Mouse (Mus musculus) CH12.LX (cell line): Measurements from ENCODE around the gene Prelp. TPM values are rescaled to one million over a fixed set of nuclear protein-coding genes. Genes with fewer than 3 reads are reported as not detected.

Source experiments
- DNase-seq: peaks from one replicate; pipeline ENCODE4 v3.0.0-alpha.2; 2013; ENCODE audit errors: extremely low read depth
- H3K27ac ChIP-seq: 2 replicates; pipeline ENCODE4 v1.5.1; 2012; ENCODE audit warnings: low read depth, mild to moderate bottlenecking, control low read depth, moderate library complexity; ENCODE audit not compliant: insufficient read depth
- H3K27me3 ChIP-seq: replicated peaks from 2 replicates; pipeline ENCODE3; 2012; ENCODE audit warnings: inconsistent platforms
- H3K36me3 ChIP-seq, 2 experiments: replicated peaks in 1 of 2; 2 replicates each; pipeline versions ENCODE3 to v1.6.1; 2012; ENCODE audit warnings: inconsistent platforms in 1 of 2, low read length in 1 of 2, mild to moderate bottlenecking in 1 of 2, mixed read lengths in 1 of 2, moderate library complexity in 1 of 2; ENCODE audit not compliant: control insufficient read depth in 1 of 2, insufficient read depth in 1 of 2
- H3K4me1 ChIP-seq, 2 experiments: 2 replicates each; pipeline ENCODE4 v1.6.1; 2012; ENCODE audit warnings: inconsistent platforms in 1 of 2, moderate library complexity in 1 of 2; ENCODE audit not compliant: insufficient read depth in 2 of 2, control insufficient read depth in 1 of 2
- H3K4me2 ChIP-seq: 2 replicates; pipeline ENCODE4 v1.6.1; 2012; ENCODE audit warnings: low read depth, mild to moderate bottlenecking, control low read depth; ENCODE audit not compliant: poor library complexity, insufficient read depth, severe bottlenecking
- H3K4me3 ChIP-seq, 3 experiments: fragments of 150-350 bp in 1 of 3; sonication (generic) in 1 of 3; replicated peaks in 1 of 3; 2 replicates each; pipeline versions ENCODE3 to v1.5.1; 2011 to 2012; ENCODE audit warnings: low read depth in 2 of 3, low read length in 2 of 3, mild to moderate bottlenecking in 2 of 3, moderate library complexity in 2 of 3, control low read depth in 1 of 3, improper control_type of control experiment in 1 of 3, inconsistent platforms in 1 of 3, mixed read lengths in 1 of 3; ENCODE audit not compliant: poor library complexity in 1 of 3
- H3K79me2 ChIP-seq: replicated peaks from 2 replicates; pipeline ENCODE4 v1.6.1; 2012; ENCODE audit warnings: mild to moderate bottlenecking, moderate library complexity; ENCODE audit not compliant: control insufficient read depth, poor library complexity, insufficient read depth, severe bottlenecking; ENCODE audit errors: extremely low read depth
- H3K9ac ChIP-seq: 2 replicates; pipeline ENCODE4 v1.6.1; 2012; ENCODE audit warnings: low read depth, mild to moderate bottlenecking, control low read depth, moderate library complexity; ENCODE audit not compliant: insufficient read depth
- H3K9me3 ChIP-seq: replicated peaks from 2 replicates; pipeline ENCODE3; 2012; ENCODE audit warnings: low read length, inconsistent platforms, mixed read lengths
- CHD1 ChIP-seq: IDR thresholded peaks from 2 replicates; pipeline ENCODE4 v1.6.1; 2012; ENCODE audit warnings: low read depth, low read length, improper control_type of control experiment, inconsistent platforms
- CTCF ChIP-seq, 2 experiments: IDR thresholded peaks in 1 of 2; conservative IDR thresholded peaks in 1 of 2; 2 replicates each; pipeline ENCODE4 v1.5.1; 2011 to 2012; ENCODE audit warnings: low read depth in 2 of 2, low read length in 2 of 2, improper control_type of control experiment in 1 of 2, inconsistent platforms in 1 of 2, mild to moderate bottlenecking in 1 of 2, moderate library complexity in 1 of 2
- E2F4 ChIP-seq: IDR thresholded peaks from 2 replicates; pipeline ENCODE4 v1.6.1; 2011; ENCODE audit warnings: low read depth, low read length, improper control_type of control experiment; ENCODE audit not compliant: insufficient replicate concordance
- ETS1 ChIP-seq: conservative IDR thresholded peaks from 2 replicates; pipeline ENCODE4 v1.6.1; 2012; ENCODE audit warnings: low read depth, mild to moderate bottlenecking, inconsistent platforms, low read length, improper control_type of control experiment, moderate library complexity
- HCFC1 ChIP-seq: IDR thresholded peaks from 2 replicates; pipeline ENCODE4 v1.6.1; 2012; ENCODE audit warnings: low read depth, mild to moderate bottlenecking, inconsistent platforms, low read length, improper control_type of control experiment
- JUN ChIP-seq: IDR thresholded peaks from 2 replicates; pipeline ENCODE4 v1.6.1; 2011; ENCODE audit warnings: low read depth, mild to moderate bottlenecking, low read length, improper control_type of control experiment, moderate library complexity; ENCODE audit not compliant: insufficient read depth
- JUND ChIP-seq: conservative IDR thresholded peaks from 2 replicates; pipeline ENCODE4 v1.6.1; 2011; ENCODE audit warnings: low read depth, low read length, improper control_type of control experiment
- KAT2A ChIP-seq: IDR thresholded peaks from 2 replicates; pipeline ENCODE4 v1.6.1; 2012; ENCODE audit warnings: low read length, improper control_type of control experiment, inconsistent platforms; ENCODE audit not compliant: insufficient replicate concordance
- MAX ChIP-seq: IDR thresholded peaks from 2 replicates; pipeline ENCODE4 v1.6.1; 2011; ENCODE audit warnings: low read length, improper control_type of control experiment
- MEF2A ChIP-seq: IDR thresholded peaks from 2 replicates; pipeline ENCODE4 v1.6.1; 2014; ENCODE audit warnings: low read depth, mild to moderate bottlenecking, inconsistent platforms, low read length, improper control_type of control experiment, borderline replicate concordance
- MXI1 ChIP-seq: IDR thresholded peaks from 2 replicates; pipeline ENCODE4 v1.6.1; 2011; ENCODE audit warnings: mild to moderate bottlenecking, low read depth, low read length, improper control_type of control experiment
- MYC ChIP-seq: IDR thresholded peaks from 2 replicates; pipeline ENCODE4 v1.6.1; 2011; ENCODE audit warnings: low read depth, mild to moderate bottlenecking, improper control_type of control experiment, low read length
- NELFE ChIP-seq: IDR thresholded peaks from 2 replicates; pipeline ENCODE4 v1.6.1; 2011; ENCODE audit warnings: low read depth, low read length, improper control_type of control experiment
- NRF1 ChIP-seq: IDR thresholded peaks from 2 replicates; pipeline ENCODE4 v1.6.1; 2014; ENCODE audit warnings: low read depth, mild to moderate bottlenecking, inconsistent platforms, low read length, improper control_type of control experiment, moderate library complexity
- PAX5 ChIP-seq: IDR thresholded peaks from 2 replicates; pipeline ENCODE4 v1.6.1; 2012; ENCODE audit warnings: low read length, inconsistent platforms, mixed read lengths
- POLR2A ChIP-seq: IDR thresholded peaks from 2 replicates; pipeline ENCODE4 v1.6.1; 2011; ENCODE audit warnings: low read depth, mild to moderate bottlenecking, improper control_type of control experiment, low read length
- POLR2AphosphoS2 ChIP-seq: IDR thresholded peaks from 2 replicates; pipeline ENCODE4 v1.6.1; 2011; ENCODE audit warnings: low read depth, low read length, improper control_type of control experiment
- RCOR1 ChIP-seq: conservative IDR thresholded peaks from 2 replicates; pipeline ENCODE4 v1.6.1; 2012; ENCODE audit warnings: low read depth, mild to moderate bottlenecking, inconsistent platforms, low read length, improper control_type of control experiment
- SIN3A ChIP-seq: IDR thresholded peaks from 2 replicates; pipeline ENCODE4 v1.6.1; 2012; ENCODE audit warnings: low read length, improper control_type of control experiment, inconsistent platforms
- SMC3 ChIP-seq: IDR thresholded peaks from 2 replicates; pipeline ENCODE4 v1.6.1; 2011; ENCODE audit warnings: low read depth, low read length, improper control_type of control experiment
- USF2 ChIP-seq: conservative IDR thresholded peaks from 2 replicates; pipeline ENCODE4 v1.6.1; 2011; ENCODE audit warnings: low read depth, low read length, improper control_type of control experiment
- ZC3H11A ChIP-seq: IDR thresholded peaks from 2 replicates; pipeline ENCODE4 v1.6.1; 2012; ENCODE audit warnings: low read depth, mild to moderate bottlenecking, inconsistent platforms, low read length, improper control_type of control experiment
- ZKSCAN1 ChIP-seq: IDR thresholded peaks from 2 replicates; pipeline ENCODE4 v1.6.1; 2012; ENCODE audit warnings: low read depth, inconsistent platforms, low read length, improper control_type of control experiment, borderline replicate concordance
- ZMIZ1 ChIP-seq: IDR thresholded peaks from 2 replicates; pipeline ENCODE4 v1.6.1; 2012; ENCODE audit warnings: low read depth, mild to moderate bottlenecking, inconsistent platforms, low read length, improper control_type of control experiment
- ZNF384 ChIP-seq: IDR thresholded peaks from 2 replicates; pipeline ENCODE4 v1.6.1; 2012; ENCODE audit warnings: low read depth, low read length, improper control_type of control experiment, inconsistent platforms
- dilution Hi-C: fragments of 300-500 bp; cut with MboI; formaldehyde crosslinking; loops from 2 replicates; pipeline ENCODE4 v1.14.3; 2020; ENCODE audit warnings: low sequenced_read_pairs; ENCODE audit not compliant: extremely low pct_unique_long_range_greater_than_20kb, extremely low pct_ligation_motif_present
- in situ Hi-C: fragments of 300-500 bp; cut with MboI; formaldehyde crosslinking; loops from 3 replicates; pipeline ENCODE4 v1.14.3; 2019; ENCODE audit warnings: low sequenced_read_pairs, low pct_ligation_motif_present, low pct_unique_long_range_greater_than_20kb, mixed read lengths
- polyA plus RNA-seq: library from polyadenylated mRNA; unstranded; fragments of >175 nt; gene quantifications from 2 replicates; pipeline ENCODE4 v1.2.1, GENCODE M21; 2012; ENCODE audit warnings: low read depth; ENCODE audit not compliant: insufficient read length
- total RNA-seq, 2 experiments: library from RNA; depleted of rRNA; stranded (reverse); fragments of 300-350 nt in 1 of 2; fragments of >200 nt in 1 of 2; gene quantifications; 2 replicates each; pipeline ENCODE4 v1.2.3; 2012 to 2014

Prelp gene
- total and polyA plus RNA-seq, 3 experiments, result not detected

DNA sequence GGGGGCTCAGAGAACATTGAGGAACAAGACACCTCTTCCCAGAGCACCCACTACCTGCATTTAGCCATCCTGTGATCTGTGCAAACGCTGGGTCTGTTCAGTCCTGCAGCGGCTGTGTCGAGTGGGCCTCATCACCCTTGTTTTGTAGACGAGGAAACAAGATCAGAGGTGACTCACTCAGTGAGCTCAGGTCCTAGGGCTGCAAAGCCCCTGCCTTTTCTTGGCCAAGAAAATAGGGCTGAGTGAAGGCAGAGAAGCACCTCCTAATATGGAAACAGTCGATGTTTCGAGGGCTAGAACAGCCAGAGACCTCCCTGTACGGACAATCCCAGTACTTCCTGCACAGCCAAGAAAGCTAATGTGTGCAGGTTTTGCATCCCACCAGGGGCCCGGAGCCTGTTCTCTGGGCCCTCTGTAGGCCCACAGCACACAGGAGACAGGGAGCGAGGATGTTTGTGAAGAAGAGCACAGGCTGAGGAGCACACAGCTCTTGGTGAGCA lies 22.1 kb downstream of the Prelp start:
- Histone ChIP-seq H3K79me2 (no peaks in the 10 kb centered on the region), H3K4me3 (no peak overlapping the region), H3K27ac (no peak overlapping the region)
- dilution Hi-C loops (no loop called here), in situ Hi-C loops (no loop called here)
- TF ChIP-seq E2F4 (no peak), POLR2AphosphoS2 (no peak), HCFC1 (no peak), USF2 (no peak), JUN (no peak), MEF2A (no peak), NELFE (no peak), ZC3H11A (no peak), SMC3 (no peak), ETS1 (no peak), NRF1 (no peak), POLR2A (no peak), ZNF384 (no peak), CHD1 (no peak), RCOR1 (no peak), KAT2A (no peak), JUND (no peak), MYC (no peak)
- TF ChIP-seq, all 38 proteins: peak for 0
- Histone ChIP-seq H3K9ac (no peak overlapping the region), H3K27me3 (peaks cover 20% of the 10 kb centered on the region), H3K9me3 (no peaks in the 10 kb centered on the region), H3K36me3 (no peaks in the 10 kb centered on the region), H3K4me2 (no peak overlapping the region), H3K4me1 (peaks cover 0 to 31% of the 10 kb centered on the region in 2 experiments; a peak in 2 of 4 replicates)
- no peak for DNase-seq

DNA sequence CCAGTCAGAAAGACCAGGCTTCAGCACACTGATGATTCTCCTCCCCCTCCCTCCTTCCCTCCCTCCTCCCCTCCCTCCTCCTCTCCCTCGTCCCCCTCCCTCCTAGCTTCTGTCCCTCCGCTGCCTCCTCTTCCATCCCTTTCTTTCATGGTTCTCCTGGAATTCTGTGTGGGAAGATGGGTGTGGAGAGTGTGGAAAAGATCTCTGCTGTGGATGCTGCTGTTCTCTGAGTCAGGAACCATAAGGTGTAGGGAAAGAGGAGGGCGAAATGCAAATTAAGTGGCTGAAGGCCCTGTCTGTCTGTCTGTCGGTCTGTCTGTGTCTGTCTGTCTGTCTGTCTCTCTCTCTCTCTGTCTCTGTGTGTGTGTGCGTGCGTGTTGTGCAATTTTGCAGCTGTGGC lies 23.9 kb downstream of the Prelp start:
- Histone ChIP-seq H3K4me1 (peaks cover 9 to 45% of the 10 kb centered on the region in 2 experiments), H3K27ac (no peak overlapping the region), H3K4me3 (no peak overlapping the region), H3K79me2 (no peaks in the 10 kb centered on the region), H3K27me3 (peaks cover 2% of the 10 kb centered on the region), H3K9me3 (no peaks in the 10 kb centered on the region), H3K4me2 (no peak overlapping the region), H3K36me3 (no peaks in the 10 kb centered on the region), H3K9ac (no peak overlapping the region)
- TF ChIP-seq MAX (no peak), ZMIZ1 (no peak), MXI1 (no peak), PAX5 (no peak), SIN3A (no peak), ETS1 (no peak), CTCF (conservative IDR thresholded peaks at IDR 0.05 in 1 of 2, IDR thresholded peaks at IDR 0.05 in 1 of 2; ENCODE audit: low read depth in 2 of 2, low read length in 2 of 2) (no peak), MEF2A (no peak), ZKSCAN1 (no peak), SMC3 (no peak)
- in situ Hi-C loops (no loop called here), dilution Hi-C loops (no loop called here)
- no peak for DNase-seq
